Mouse (Mus musculus) myocyte (in vitro differentiated cells): ENCODE data around the gene Rtbdn.

Experiments
- E2F4 ChIP-seq: IDR thresholded peaks from one replicate; pipeline ENCODE4 v1.6.1; 2011; ENCODE audit warnings: mild to moderate bottlenecking, control low read depth, moderate library complexity; ENCODE audit not compliant: insufficient read depth
- MAX ChIP-seq: IDR thresholded peaks from one replicate; pipeline ENCODE4 v1.6.1; 2011; ENCODE audit warnings: low read depth, mild to moderate bottlenecking, control low read depth
- POLR2A ChIP-seq: IDR thresholded peaks from one replicate; pipeline ENCODE4 v1.6.1; 2011; ENCODE audit warnings: low read depth, mild to moderate bottlenecking, control low read depth, moderate library complexity; ENCODE audit not compliant: insufficient read length
- POLR2AphosphoS2 ChIP-seq: IDR thresholded peaks from one replicate; pipeline ENCODE4 v1.6.1; 2011; ENCODE audit warnings: low read depth, control low read depth; ENCODE audit not compliant: insufficient read length
- USF1 ChIP-seq: IDR thresholded peaks from one replicate; pipeline ENCODE4 v1.6.1; 2011; ENCODE audit warnings: low read depth, mild to moderate bottlenecking, control low read depth, moderate library complexity

GRCm38 (mm10) chr8:84904351-84904750 lies 42.4 kb upstream of the Rtbdn start:
- TF ChIP-seq POLR2A, result no peak
- TF ChIP-seq USF1, result no peak
- no peak for TF ChIP-seq POLR2AphosphoS2
- no peak for TF ChIP-seq MAX
- TF ChIP-seq E2F4, result no peak
